ENCODE assay signal across 11 mouse cellular contexts in the genomic region with DNA sequence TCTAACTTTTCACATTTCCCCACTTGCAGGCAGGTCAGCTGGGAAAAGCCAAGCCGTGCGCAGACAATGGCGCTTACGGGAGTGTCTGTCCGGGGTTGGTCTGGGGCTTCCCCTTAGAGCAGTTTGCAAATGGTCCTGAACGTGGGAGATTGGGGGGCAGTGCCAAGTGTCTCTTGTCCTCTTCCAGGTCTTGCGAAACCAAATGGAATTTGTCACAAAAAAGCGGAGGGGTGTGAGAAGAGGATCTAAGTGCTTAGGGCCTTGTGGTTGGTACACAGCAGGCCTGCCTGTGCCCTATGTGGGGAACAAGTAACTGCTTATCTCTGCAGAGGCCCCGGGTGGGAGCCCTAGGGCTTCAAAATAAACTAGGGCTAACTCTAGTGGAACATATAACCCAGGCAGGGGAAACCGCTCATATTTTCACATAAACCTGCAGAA. TPM values are rescaled to one million over a fixed set of nuclear protein-coding genes. Genes with fewer than 3 reads are reported as not detected.
DNase-seq lines count a peak whose midpoint lies in the region; ATAC-seq lines count a peak whose summit lies in the region.
"Had no signal": no experiment of that assay in that cellular context is flagged by ENCODE, and none has a peak within 500 bp of the region (broad histone marks: within the 10 kb centered on the region; RNA-seq: fewer than 3 reads in every experiment).

No protein-coding gene starts in this region.

- intact Hi-C loops in left cerebral cortex, postnatal 4 days (cut with DNase I): no loop called here

- no peak overlapping the region for H3K4me2 ChIP-seq in liver, embryonic 11.5 days
- H3K4me2 ChIP-seq in embryonic facial prominence, embryonic 14.5 days (ENCODE audit: low read depth, low read length): peak overlapping the region; percentile 14; the same call in 1 of the 2 replicates
- H3K4me2 ChIP-seq in limb, embryonic 11.5 days (ENCODE audit: low read depth, severe bottlenecking): no peak overlapping the region
- H3K4me2 ChIP-seq in neural tube, embryonic 14.5 days (ENCODE audit: low read depth, low read length): no peak overlapping the region
- H3K4me2 ChIP-seq: liver, embryonic 13.5 days had no signal

- H3K36me3 ChIP-seq in liver, embryonic 11.5 days (ENCODE audit: control insufficient read depth, insufficient read depth, low read length): no peaks in the 10 kb centered on the region
- no peaks in the 10 kb centered on the region for H3K36me3 ChIP-seq in embryonic facial prominence, embryonic 14.5 days (ENCODE audit: control insufficient read depth, insufficient read depth, low read length)
- no peaks in the 10 kb centered on the region for H3K36me3 ChIP-seq in limb, embryonic 11.5 days (ENCODE audit: control insufficient read depth, insufficient read depth, low read length)
- H3K36me3 ChIP-seq in neural tube, embryonic 14.5 days (ENCODE audit: control insufficient read depth, insufficient read depth, low read length): no peaks in the 10 kb centered on the region; the same call in 1 of the 2 replicates

- WGBS in liver, embryonic 11.5 days: 33% methylated on average over 10 of the region's 10 CpGs
- 22% methylated on average over 10 of the region's 10 CpGs for WGBS in embryonic facial prominence, embryonic 14.5 days
- WGBS in limb, embryonic 11.5 days: 17% methylated on average over 10 of the region's 10 CpGs
- WGBS in neural tube, embryonic 14.5 days: 12% methylated on average over 10 of the region's 10 CpGs

- H3K9ac ChIP-seq in liver, embryonic 11.5 days (ENCODE audit: low read depth, low read length): no peak overlapping the region
- H3K9ac ChIP-seq in embryonic facial prominence, embryonic 14.5 days (ENCODE audit: low read depth, low read length): no peak overlapping the region
- no peak overlapping the region for H3K9ac ChIP-seq in limb, embryonic 11.5 days (ENCODE audit: low read length)
- H3K9ac ChIP-seq in neural tube, embryonic 14.5 days (replicated peaks; ENCODE audit: low read depth, low read length): no peak overlapping the region
- H3K9ac ChIP-seq: liver, embryonic 13.5 days had no signal

- H3K9me3 ChIP-seq in liver, embryonic 11.5 days (ENCODE audit: control insufficient read depth, low read length): no peaks in the 10 kb centered on the region
- no peaks in the 10 kb centered on the region for H3K9me3 ChIP-seq in embryonic facial prominence, embryonic 14.5 days (ENCODE audit: control insufficient read depth, low read length)
- no peaks in the 10 kb centered on the region for H3K9me3 ChIP-seq in limb, embryonic 11.5 days (ENCODE audit: control insufficient read depth, low read length)
- H3K9me3 ChIP-seq in neural tube, embryonic 14.5 days (ENCODE audit: control insufficient read depth, low read length): no peaks in the 10 kb centered on the region
- H3K9me3 ChIP-seq: liver, embryonic 13.5 days had no signal

- 0 out of 2 replicates have a peak, but pooled peaks have one; percentile 47 for ATAC-seq in liver, embryonic 11.5 days (replicated peaks; ENCODE audit: low FRiP score)
- no peak for ATAC-seq in embryonic facial prominence, embryonic 14.5 days (ENCODE audit: low read depth)
- ATAC-seq in limb, embryonic 11.5 days (ENCODE audit: insufficient number of reproducible peaks, low FRiP score, low TSS enrichment, low read depth): no peak
- ATAC-seq in neural tube, embryonic 14.5 days (ENCODE audit: low read depth): peak; percentile 62; the same call in 1 of the 2 replicates
- ATAC-seq: Patski had no signal

- no peaks in the 10 kb centered on the region for H3K27me3 ChIP-seq in liver, embryonic 11.5 days (replicated peaks; ENCODE audit: control insufficient read depth, insufficient read depth, low read length)
- H3K27me3 ChIP-seq in embryonic facial prominence, embryonic 14.5 days (replicated peaks; ENCODE audit: control insufficient read depth, insufficient read depth, low read length): no peaks in the 10 kb centered on the region
- H3K27me3 ChIP-seq in limb, embryonic 11.5 days (ENCODE audit: control insufficient read depth, insufficient read depth, low read length): no peaks in the 10 kb centered on the region
- no peaks in the 10 kb centered on the region for H3K27me3 ChIP-seq in neural tube, embryonic 14.5 days (ENCODE audit: control insufficient read depth, insufficient read depth, low read length)
- H3K27me3 ChIP-seq: liver, embryonic 13.5 days; Patski had no signal

- peaks cover 7% of the 10 kb centered on the region for H3K4me1 ChIP-seq in liver, embryonic 11.5 days (replicated peaks; ENCODE audit: control insufficient read depth, insufficient read depth, low read length)
- H3K4me1 ChIP-seq in embryonic facial prominence, embryonic 14.5 days (ENCODE audit: control insufficient read depth, insufficient read depth, low read length): 0 out of 2 replicates have a peak, but pooled peaks cover 9% of the 10 kb centered on the region
- peaks cover 2% of the 10 kb centered on the region; the same call in 1 of the 2 replicates for H3K4me1 ChIP-seq in limb, embryonic 11.5 days (ENCODE audit: control insufficient read depth, insufficient read depth, low read length)
- H3K4me1 ChIP-seq in neural tube, embryonic 14.5 days (ENCODE audit: control insufficient read depth, insufficient read depth, low read length): no peaks in the 10 kb centered on the region; the same call in 1 of the 2 replicates

- no peak for DNase-seq in liver, embryonic 11.5 days (ENCODE audit: low spot score)
- no peak for DNase-seq in liver
- DNase-seq in embryonic facial prominence, embryonic 14.5 days (ENCODE audit: low spot score): no peak
- peak; percentile 34 for DNase-seq in limb, embryonic 11.5 days (ENCODE audit: low spot score)
- DNase-seq in cerebellum, postnatal 10 days: no peak
- DNase-seq in adrenal gland, postnatal 10 days: no peak
- DNase-seq in left cerebral cortex, postnatal 4 days: no peak
- DNase-seq: cerebellum, adult 2 months; liver, embryonic 13.5 days had no signal

- H3K27ac ChIP-seq in liver, embryonic 11.5 days (ENCODE audit: low read depth, low read length): no peak overlapping the region; the same call in 1 of the 2 replicates
- no peak overlapping the region for H3K27ac ChIP-seq in embryonic facial prominence, embryonic 14.5 days (replicated peaks; ENCODE audit: low read depth, low read length)
- no peak overlapping the region for H3K27ac ChIP-seq in limb, embryonic 11.5 days (replicated peaks; ENCODE audit: low read depth, low read length)
- no peak overlapping the region for H3K27ac ChIP-seq in neural tube, embryonic 14.5 days (ENCODE audit: low read depth, low read length)
- H3K27ac ChIP-seq: liver, embryonic 13.5 days had no signal

- no peak overlapping the region for H3K4me3 ChIP-seq in liver, embryonic 11.5 days (ENCODE audit: low read depth, low read length)
- no peak overlapping the region for H3K4me3 ChIP-seq in embryonic facial prominence, embryonic 14.5 days (ENCODE audit: low read depth, low read length)
- no peak overlapping the region for H3K4me3 ChIP-seq in limb, embryonic 11.5 days (ENCODE audit: low read depth, low read length)
- no peak overlapping the region for H3K4me3 ChIP-seq in neural tube, embryonic 14.5 days (ENCODE audit: low read depth, low read length)
- H3K4me3 ChIP-seq: liver, embryonic 13.5 days had no signal

RNA-seq across cellular contexts. Expression of a gene that starts 26.2 kb away (rescaled TPM):
- 20.8 and 22.1 TPM in 2 replicates for polyA plus RNA-seq in liver, embryonic 11.5 days (2014; fragmentation: Nextera tagmentation; extraction: Ambion mirVana)
- polyA plus RNA-seq in embryonic facial prominence, embryonic 14.5 days (2014; fragmentation: Nextera tagmentation; extraction: Ambion mirVana): 9.4 and 10.6 TPM in 2 replicates
- polyA plus RNA-seq in limb, embryonic 11.5 days (2014; fragmentation: Nextera tagmentation; extraction: Ambion mirVana): 5.0 and 6.8 TPM in 2 replicates
- 2.4 and 3.2 TPM in 2 replicates for polyA plus RNA-seq in neural tube, embryonic 14.5 days (2014; fragmentation: Nextera tagmentation; extraction: Ambion mirVana)
- 1 to 10 TPM; 2.7 to 4.0 TPM for total RNA-seq in adrenal gland, postnatal 10 days (2021)
- total RNA-seq in left cerebral cortex, postnatal 4 days (2021): 1 to 10 TPM; 1.1 to 1.3 TPM
- polyA plus RNA-seq: Patski had no signal

Comparison
In these comparisons a context has a peak if more than half of its experiments do, and no peak if none do; other contexts are left out.
1. ATAC-seq: peak in liver, embryonic 11.5 days (single experiment) and neural tube, embryonic 14.5 days (single experiment); none in embryonic facial prominence, embryonic 14.5 days (single experiment) and limb, embryonic 11.5 days (single experiment).